Mouse (Mus musculus) T-helper 17 cell (primary cell): ENCODE measurements around the gene Coro1b.

Experiments used
- in situ Hi-C, 2 experiments: fragments of 300-600 bp; cut with MboI, MseI; formaldehyde crosslinking; loops; 1 replicate in 1 of 2; 2 replicates in 1 of 2; pipeline ENCODE4 v1.15.1; 2025; ENCODE audit warnings: high pct_unique_total_duplicates in 2 of 2

Gene Coro1b

GRCm38 (mm10) chr19:4139446-4139845 is 9.0 kb upstream of the Coro1b start, which contains the start of gene Gpr152:
TSS of gene Gpr152 (plus strand) at chr19:4139787.
- in situ Hi-C loops, result no loop called here

- in situ Hi-C loops, result no loop called here
These were observed 8.3 kb upstream of the Coro1b start for GRCm38 (mm10) chr19:4140147-4140546.

- in situ Hi-C loops, result no loop called here
These were observed 5.8 kb upstream of the Coro1b start for GRCm38 (mm10) chr19:4142416-4143173.

GRCm38 (mm10) chr19:4143759-4144268 is 4.6 kb upstream of the Coro1b start, which contains the start of gene Cabp4:
TSS of gene Cabp4 (minus strand) at chr19:4144033.
- in situ Hi-C loops, result no loop called here

- in situ Hi-C loops, result no loop called here
These were observed 3.6 kb upstream of the Coro1b start for GRCm38 (mm10) chr19:4144550-4145498.

- in situ Hi-C loops, result no loop called here
These were observed 2.5 kb upstream of the Coro1b start for GRCm38 (mm10) chr19:4145936-4146335.

GRCm38 (mm10) chr19:4146366-4147021 is 1.9 kb upstream of the Coro1b start:
- in situ Hi-C loops, result no loop called here

- in situ Hi-C loops, result no loop called here
These were observed 1.4 kb upstream of the Coro1b start for GRCm38 (mm10) chr19:4147022-4147405.

GRCm38 (mm10) chr19:4147782-4148490 is 483 bp upstream of the Coro1b start:
- in situ Hi-C loops, result no loop called here

GRCm38 (mm10) chr19:4148819-4149218 is 400 bp downstream of the Coro1b start:
- in situ Hi-C loops, result no loop called here

GRCm38 (mm10) chr19:4149283-4149682 is 864 bp downstream of the Coro1b start:
- in situ Hi-C loops, result no loop called here

GRCm38 (mm10) chr19:4149764-4150461 is 1.5 kb downstream of the Coro1b start:
- in situ Hi-C loops, result loop anchor here in 1 of 2 experiments (5.0 kb wide), 1 partner anchor 53 kb away; the partner anchor contains the start of genes Cdk2ap2 and Pitpnm1

GRCm38 (mm10) chr19:4150567-4151487 is 2.4 kb downstream of the Coro1b start:
- in situ Hi-C loops, result loop anchor here in 1 of 2 experiments (5.0 kb wide), 1 partner anchor 54 kb away; the partner anchor contains the start of genes Cdk2ap2 and Pitpnm1

- in situ Hi-C loops, result loop anchor here in 1 of 2 experiments (5.0 kb wide), 1 partner anchor 54 kb away; the partner anchor contains the start of genes Cdk2ap2 and Pitpnm1
These were observed 3.1 kb downstream of the Coro1b start for GRCm38 (mm10) chr19:4151488-4151860.

- in situ Hi-C loops, result loop anchor here in 1 of 2 experiments (5.0 kb wide), 1 partner anchor 55 kb away; the partner anchor contains the start of genes Cdk2ap2 and Pitpnm1
These were observed 3.5 kb downstream of the Coro1b start for GRCm38 (mm10) chr19:4151898-4152297.

GRCm38 (mm10) chr19:4152445-4153231 is 4.2 kb downstream of the Coro1b start:
- in situ Hi-C loops, result loop anchor here in 1 of 2 experiments (5.0 kb wide), 1 partner anchor 55 kb away; the partner anchor contains the start of genes Cdk2ap2 and Pitpnm1

- in situ Hi-C loops, result loop anchor here in 1 of 2 experiments (5.0 kb wide), 1 partner anchor 56 kb away; the partner anchor contains the start of genes Cdk2ap2 and Pitpnm1
These were observed 4.8 kb downstream of the Coro1b start, which contains the start of gene Ptprcap for GRCm38 (mm10) chr19:4153232-4153654. TSS of gene Ptprcap (plus strand) at chr19:4153604.
